8 mouse cellular contexts compared by ENCODE assay signal in genomic region chr11:60536859-60537467, GRCm38 (mm10). TPM values are rescaled to one million over a fixed set of nuclear protein-coding genes. Genes with fewer than 3 reads are reported as not detected.
A peak's percentile ranks its signal among the peaks of the same experiment; 100 is the strongest.
DNase-seq lines count a peak whose midpoint lies in the region; ATAC-seq lines count a peak whose summit lies in the region.

No protein-coding gene starts in this region.

- H3K9me3 ChIP-seq in intestine, embryonic 16.5 days (ENCODE audit: control insufficient read depth, low read length) = no peaks in the 10 kb centered on the region

- intact Hi-C loops in left cerebral cortex, postnatal 36 days (cut with DNase I) = loop anchor here (2.0 to 10.0 kb wide), 2 partner anchors 82 to 158 kb away; partner anchors contain the start of genes Drg2 and Llgl1

- peak overlapping the region; percentile 88 for H3K4me2 ChIP-seq in intestine, embryonic 16.5 days (ENCODE audit: low read depth, low read length)

- H3K27me3 ChIP-seq in intestine, embryonic 16.5 days (replicated peaks; ENCODE audit: control insufficient read depth, insufficient read depth, low read length) = no peaks in the 10 kb centered on the region

- ATAC-seq in intestine, embryonic 16.5 days = peak; percentile 83

- H3K4me1 ChIP-seq in intestine, embryonic 16.5 days (ENCODE audit: control insufficient read depth, insufficient read depth, low read length) = peaks cover 20% of the 10 kb centered on the region

- H3K27ac ChIP-seq in intestine, embryonic 16.5 days (ENCODE audit: low read length) = peak overlapping the region; percentile 99

- H3K9ac ChIP-seq in intestine, embryonic 16.5 days (ENCODE audit: low read depth, low read length) = peak overlapping the region; percentile 98

- WGBS in intestine, embryonic 16.5 days = under 1% methylated on average over 37 of the region's 37 CpGs

- H3K36me3 ChIP-seq in intestine, embryonic 16.5 days (ENCODE audit: control insufficient read depth, insufficient read depth, low read length) = peaks cover 1% of the 10 kb centered on the region; the same call in 1 of the 2 replicates

- DNase-seq in adrenal gland, adult 8-10 months = peak; percentile 83
- peak; percentile 87 for DNase-seq in embryo, embryonic 11.5 days (ENCODE audit: low read depth, low spot score)
- peak; percentile 85 to 93 for DNase-seq in gastrocnemius, postnatal 4 days (ENCODE audit: low spot score in 2 of 2)
- peak; percentile 90 to 92 for DNase-seq in left cerebral cortex, postnatal 36 days (ENCODE audit: low spot score in 2 of 2)
- peak; percentile 94 for DNase-seq in mesoderm, embryonic 11.5 days (ENCODE audit: low read depth, low spot score)
- DNase-seq in right cerebral cortex, postnatal 4 days = peak; percentile 91
- DNase-seq in adipocyte (ENCODE audit: low spot score) = no peak

- peak overlapping the region; percentile 98 for H3K4me3 ChIP-seq in intestine, embryonic 16.5 days (ENCODE audit: low read length)

RNA-seq across cellular contexts. Expression of gene Alkbh5, which starts 0.8 kb away (rescaled TPM):
- 100 to 1,000 TPM; 111 to 122 (median 113) TPM for total RNA-seq in adrenal gland, adult 8-10 months (2022)
- 10 to 100 TPM; 70.0 to 74.3 TPM for total RNA-seq in gastrocnemius, postnatal 4 days (2021)
- polyA plus RNA-seq in intestine, embryonic 16.5 days (2015; fragmentation: Nextera tagmentation; extraction: Ambion mirVana) = 25.9 and 33.0 TPM in 2 replicates
- 10 to 100 TPM; 54.6 to 55.8 TPM for total RNA-seq in left cerebral cortex, postnatal 36 days (2021)
